Mouse (Mus musculus): ENCODE measurements around the gene Cenps.

DNA sequence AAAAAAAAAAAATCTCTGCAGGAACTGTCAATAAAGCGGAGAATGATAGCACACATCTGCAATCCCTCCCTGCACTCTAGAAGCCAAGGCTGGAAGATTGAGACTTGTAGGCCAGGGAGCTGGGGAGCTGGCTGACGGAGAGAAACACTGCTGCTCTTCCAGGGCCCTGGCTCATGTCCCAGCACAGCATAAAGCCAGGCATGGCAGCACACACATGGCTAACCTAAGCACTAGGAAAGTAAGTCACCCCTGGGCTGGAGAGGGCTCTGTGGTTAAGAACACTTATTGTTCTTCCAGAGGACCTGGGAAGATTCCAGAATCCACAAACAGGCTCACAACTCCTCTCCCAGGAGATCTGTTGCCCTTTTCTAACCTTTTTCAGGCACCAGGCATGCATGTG lies 35.2 kb upstream of the Cenps start:
- TF ChIP-seq EP300 (IDR thresholded peaks at IDR 0.05; ENCODE audit: low read depth) = no peak
- TF ChIP-seq CTCF (IDR thresholded peaks at IDR 0.05; ENCODE audit: low read depth) = no peak
